Mouse (Mus musculus) CD4-positive, CD25-positive, alpha-beta regulatory T cell, adult 9 weeks (primary cell): ENCODE data around the gene Myo1d. TPM values are rescaled to one million over a fixed set of nuclear protein-coding genes. Genes with fewer than 3 reads are reported as not detected.

Experiments used
- polyA plus RNA-seq: library from polyadenylated mRNA; unstranded; fragments of 100-300 nt; shearing (Covaris generic); gene quantifications from one replicate; pipeline ENCODE4 v1.2.1, GENCODE M21; 2017

Gene Myo1d
- 1.4 TPM for polyA plus RNA-seq

DNA sequence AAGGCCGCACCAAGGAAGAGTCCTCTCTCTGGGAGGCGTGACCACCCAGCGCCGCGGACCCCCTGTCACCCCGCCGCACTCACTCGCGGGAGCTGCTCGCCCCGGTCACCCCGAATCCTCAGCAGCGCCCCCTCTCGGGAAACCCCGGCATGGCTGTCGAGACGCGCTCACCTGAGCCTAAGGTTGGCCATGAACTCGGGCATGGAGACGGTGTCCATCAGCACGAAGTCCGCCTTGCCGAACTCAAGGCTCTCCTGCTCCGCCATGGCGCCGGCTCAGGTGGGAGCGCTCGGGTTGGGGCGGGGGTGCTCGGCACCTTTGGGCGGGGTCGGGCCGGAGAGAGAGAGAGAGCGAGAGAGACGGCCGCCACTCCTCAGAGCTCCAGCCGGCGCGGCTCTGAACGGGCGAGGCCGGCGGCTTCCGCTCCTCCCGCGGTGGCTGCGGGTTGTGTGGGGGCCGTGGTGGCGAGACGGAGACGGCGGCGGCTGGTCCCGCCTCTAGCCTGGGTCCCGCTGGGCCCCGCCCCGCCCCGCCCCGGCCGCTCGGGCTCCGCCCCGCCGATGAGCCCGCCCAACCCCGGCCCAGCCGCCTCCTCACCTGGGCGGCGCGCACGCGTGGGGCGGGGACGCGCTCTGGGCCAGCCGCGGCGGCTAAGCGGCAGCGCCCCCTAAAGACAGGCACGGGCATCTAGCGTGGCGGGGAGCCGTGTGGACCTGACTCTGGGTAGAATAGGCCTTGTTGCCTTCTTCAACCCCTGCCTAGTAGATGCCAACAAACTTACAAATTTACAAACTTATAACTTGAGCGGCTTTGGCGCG lies at the start of gene Myo1d:
Myo1d (minus strand) TSS at position 499 of the 818 bp plus-strand sequence.

DNA sequence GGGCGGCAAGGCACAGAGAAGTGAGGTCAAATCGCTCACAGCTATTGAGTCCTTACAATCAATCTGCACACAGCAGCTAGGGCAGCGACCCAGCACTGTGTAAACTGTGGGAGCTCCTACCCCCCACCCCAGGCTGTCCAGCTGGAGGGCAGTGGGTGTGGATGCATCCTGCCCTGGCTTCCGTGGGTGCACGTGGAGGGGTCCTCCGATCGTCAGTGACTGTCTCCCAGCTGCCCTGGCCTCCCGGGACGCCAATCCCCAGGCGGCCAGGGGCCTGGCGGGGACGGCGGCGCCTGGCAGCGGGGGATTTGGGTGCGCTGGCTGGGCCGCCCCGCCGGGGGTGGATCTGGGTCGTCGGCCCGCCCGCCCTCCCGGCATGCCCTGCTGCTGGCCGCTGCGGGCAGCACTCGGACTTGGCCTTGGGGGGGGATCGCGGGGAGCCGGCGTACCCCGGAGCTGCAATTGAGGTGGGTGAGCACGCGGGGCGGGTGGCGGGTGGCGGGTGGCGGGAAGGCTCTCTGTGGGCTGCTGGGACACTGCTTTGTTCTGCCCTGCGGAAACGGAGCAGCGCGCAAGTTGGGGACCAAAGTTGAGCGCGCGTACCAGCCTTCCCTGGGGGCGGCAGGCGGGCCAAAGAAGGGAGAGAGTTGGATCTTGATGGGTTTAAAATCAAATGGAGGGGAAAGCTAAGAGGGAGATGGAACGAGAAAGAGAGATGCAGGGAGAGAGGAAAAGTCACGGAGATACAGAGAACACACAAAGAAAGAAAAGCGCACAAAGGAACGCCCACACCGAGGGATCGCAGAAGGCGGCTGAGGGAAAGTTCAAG lies 30.4 kb upstream of the Myo1d start, which contains the start of gene Tmem98:
Tmem98 (plus strand) TSS at position 183 of the 829 bp plus-strand sequence.

DNA sequence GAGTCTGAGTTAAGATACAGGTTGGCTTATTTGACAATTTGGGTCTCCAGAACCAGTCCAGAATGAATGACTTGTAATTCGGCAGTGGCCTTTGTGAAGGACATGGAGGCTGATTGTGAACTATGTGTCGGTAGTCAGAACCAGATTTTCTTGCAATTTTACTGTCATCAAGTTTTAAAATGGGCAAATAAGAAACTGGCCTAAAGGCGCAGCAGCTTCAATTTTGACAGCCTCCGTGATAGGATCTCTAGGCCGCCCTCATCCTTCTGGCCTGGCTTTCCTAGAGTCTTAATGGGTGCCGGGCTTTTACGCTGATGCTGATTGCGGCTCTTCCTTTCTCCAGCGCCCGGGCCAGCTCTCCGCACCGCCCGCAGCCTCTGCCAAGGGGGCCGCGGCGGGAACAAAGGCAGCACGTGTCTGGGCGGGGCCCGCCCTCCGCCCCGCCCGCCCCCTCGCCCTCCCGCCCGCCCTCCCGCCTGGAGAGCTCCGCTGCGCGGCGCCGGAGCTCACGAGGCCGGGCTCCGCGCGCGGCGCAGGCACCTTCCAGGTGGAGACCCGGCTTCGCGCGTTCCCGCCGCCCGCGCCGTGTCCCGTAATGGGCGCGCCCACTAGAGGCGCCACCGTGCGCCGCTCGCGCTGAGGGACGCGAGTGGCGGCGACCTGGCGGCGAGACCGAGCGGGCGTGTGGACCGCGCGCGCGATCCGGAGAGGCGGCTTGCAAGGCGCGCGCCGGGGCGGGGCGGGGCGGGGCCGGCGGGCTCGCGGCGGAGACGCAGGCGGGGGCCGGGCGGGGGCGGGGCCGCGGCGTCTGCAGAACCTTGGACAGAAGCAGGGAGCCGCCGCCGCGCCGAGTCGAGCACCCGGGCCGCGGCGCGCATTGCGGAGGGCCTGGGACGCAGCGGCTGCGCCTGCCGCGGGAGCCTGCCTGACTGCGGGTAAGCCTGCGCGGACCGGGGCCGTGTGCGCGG lies 303.3 kb downstream of the Myo1d start, which contains the start of gene Cdk5r1:
Cdk5r1 (plus strand) TSS at position 802 of the 968 bp plus-strand sequence.

Other genes with a start within 250 kb of the Myo1d start
- not detected for gene Tmem98, start 30.1 kb upstream of the Myo1d start, polyA plus RNA-seq
- not detected for gene Spaca3, start 78.3 kb upstream of the Myo1d start, polyA plus RNA-seq